Comparison of ENCODE assay signal across 10 mouse cellular contexts in genomic region chr14:58153470-58154416, GRCm38 (mm10).
DNase-seq lines count a peak whose midpoint lies in the region; ATAC-seq and TF ChIP-seq lines count a peak whose summit lies in the region.
"Had no signal": no experiment of that assay in that cellular context is flagged by ENCODE, and none has a peak within 500 bp of the region (broad histone marks: within the 10 kb centered on the region; RNA-seq: fewer than 3 reads in every experiment).

No protein-coding gene starts in this region.

- TF ChIP-seq EP300 in heart, adult 2 months (IDR thresholded peaks at IDR 0.05; ENCODE audit: insufficient read depth, low read depth, low read length) = no peak

- no peaks in the 10 kb centered on the region for H3K36me3 ChIP-seq in midbrain, embryonic 16.5 days (ENCODE audit: control insufficient read depth, insufficient read depth, low read length)
- no peaks in the 10 kb centered on the region for H3K36me3 ChIP-seq in midbrain, embryonic 14.5 days (ENCODE audit: control insufficient read depth, insufficient read depth, low read length)
- no peaks in the 10 kb centered on the region for H3K36me3 ChIP-seq in hindbrain, embryonic 14.5 days (replicated peaks; ENCODE audit: control insufficient read depth, insufficient read depth)
- no peaks in the 10 kb centered on the region for H3K36me3 ChIP-seq in limb, embryonic 13.5 days
- no peaks in the 10 kb centered on the region for H3K36me3 ChIP-seq in heart, adult 2 months (ENCODE audit: control insufficient read depth, insufficient read depth, low read length)
- no peaks in the 10 kb centered on the region for H3K36me3 ChIP-seq in forebrain, embryonic 10.5 days (replicated peaks)
- H3K36me3 ChIP-seq: heart, embryonic 13.5 days had no signal

- no peaks in the 10 kb centered on the region for H3K9me3 ChIP-seq in midbrain, embryonic 16.5 days (replicated peaks; ENCODE audit: control insufficient read depth, low read length, poor library complexity, severe bottlenecking)
- no peaks in the 10 kb centered on the region for H3K9me3 ChIP-seq in midbrain, embryonic 14.5 days (ENCODE audit: control insufficient read depth, low read length)
- no peaks in the 10 kb centered on the region for H3K9me3 ChIP-seq in hindbrain, embryonic 14.5 days (ENCODE audit: control insufficient read depth, low read length)
- no peaks in the 10 kb centered on the region for H3K9me3 ChIP-seq in limb, embryonic 13.5 days
- H3K9me3 ChIP-seq in forebrain, embryonic 10.5 days = no peaks in the 10 kb centered on the region
- H3K9me3 ChIP-seq: heart, embryonic 13.5 days had no signal

- no peaks in the 10 kb centered on the region for H3K79me2 ChIP-seq in heart, adult 2 months (replicated peaks; ENCODE audit: control insufficient read depth, insufficient read depth, low read length)

- H3K27ac ChIP-seq in midbrain, embryonic 16.5 days (ENCODE audit: low read length) = no peak overlapping the region
- no peak overlapping the region for H3K27ac ChIP-seq in midbrain, embryonic 14.5 days (replicated peaks; ENCODE audit: low read depth, low read length)
- no peak overlapping the region for H3K27ac ChIP-seq in hindbrain, embryonic 14.5 days
- H3K27ac ChIP-seq in limb, embryonic 13.5 days = no peak overlapping the region
- no peak overlapping the region for H3K27ac ChIP-seq in heart, adult 2 months
- no peak overlapping the region for H3K27ac ChIP-seq in forebrain, embryonic 10.5 days
- H3K27ac ChIP-seq: heart, embryonic 13.5 days; liver, embryonic 14.5 days had no signal

- H3K9ac ChIP-seq in midbrain, embryonic 16.5 days (ENCODE audit: low read depth, low read length) = no peak overlapping the region
- H3K9ac ChIP-seq in midbrain, embryonic 14.5 days (replicated peaks; ENCODE audit: low read length) = no peak overlapping the region
- H3K9ac ChIP-seq in hindbrain, embryonic 14.5 days = no peak overlapping the region
- H3K9ac ChIP-seq in limb, embryonic 13.5 days = no peak overlapping the region
- no peak overlapping the region for H3K9ac ChIP-seq in heart, adult 2 months (ENCODE audit: low read depth, low read length)
- H3K9ac ChIP-seq: heart, embryonic 13.5 days; liver, embryonic 14.5 days had no signal

- 64% methylated on average over 15 of the region's 15 CpGs for WGBS in midbrain, embryonic 16.5 days
- WGBS in midbrain, embryonic 14.5 days = 64% methylated on average over 15 of the region's 15 CpGs
- WGBS in hindbrain, embryonic 14.5 days = 55% methylated on average over 15 of the region's 15 CpGs
- WGBS in limb, embryonic 13.5 days = 27% methylated on average over 15 of the region's 15 CpGs
- WGBS in heart, adult 2 months = 67% methylated on average over 15 of the region's 15 CpGs
- 74% methylated on average over 15 of the region's 15 CpGs for WGBS in forebrain, embryonic 10.5 days

- TF ChIP-seq POLR2A in heart, adult 2 months (IDR thresholded peaks at IDR 0.05; ENCODE audit: insufficient read depth, low read depth, low read length) = no peak

- peak; percentile 46; the same call in 1 of the 2 replicates for ATAC-seq in midbrain, embryonic 16.5 days
- no peak for ATAC-seq in midbrain, embryonic 14.5 days (ENCODE audit: low FRiP score, low TSS enrichment)
- ATAC-seq in hindbrain, embryonic 14.5 days (ENCODE audit: low FRiP score) = 0 out of 2 replicates have a peak, but pooled peaks have one; percentile 51
- ATAC-seq in limb, embryonic 13.5 days (ENCODE audit: low FRiP score, low read depth) = peak; percentile 43; the same call in 1 of the 2 replicates
- no peak for ATAC-seq in megakaryocyte, adult 5-6 weeks (ENCODE audit: poor library complexity, severe bottlenecking)

- no peak overlapping the region for H3K4me3 ChIP-seq in midbrain, embryonic 16.5 days (ENCODE audit: low read depth, low read length)
- no peak overlapping the region for H3K4me3 ChIP-seq in midbrain, embryonic 14.5 days (replicated peaks; ENCODE audit: low read depth, low read length)
- no peak overlapping the region for H3K4me3 ChIP-seq in hindbrain, embryonic 14.5 days (replicated peaks; ENCODE audit: low read length)
- no peak overlapping the region for H3K4me3 ChIP-seq in limb, embryonic 13.5 days
- no peak overlapping the region for H3K4me3 ChIP-seq in heart, adult 2 months
- H3K4me3 ChIP-seq in forebrain, embryonic 10.5 days = no peak overlapping the region
- H3K4me3 ChIP-seq: heart, embryonic 13.5 days had no signal

- DNase-seq in midbrain, embryonic 14.5 days = no peak
- DNase-seq in hindbrain, embryonic 14.5 days (ENCODE audit: low spot score) = no peak
- DNase-seq in heart, adult 2 months = no peak
- DNase-seq in forebrain, embryonic 10.5 days (ENCODE audit: extremely low spot score, low spot score) = no peak
- DNase-seq: cerebellum, adult 18-20 months had no signal

- H3K27me3 ChIP-seq in midbrain, embryonic 16.5 days (ENCODE audit: control insufficient read depth, insufficient read depth, low read depth, low read length) = no peaks in the 10 kb centered on the region
- H3K27me3 ChIP-seq in midbrain, embryonic 14.5 days (ENCODE audit: control insufficient read depth, insufficient read depth, low read length) = no peaks in the 10 kb centered on the region
- no peaks in the 10 kb centered on the region for H3K27me3 ChIP-seq in hindbrain, embryonic 14.5 days (ENCODE audit: control insufficient read depth, insufficient read depth, low read length)
- H3K27me3 ChIP-seq in limb, embryonic 13.5 days = no peaks in the 10 kb centered on the region
- no peaks in the 10 kb centered on the region for H3K27me3 ChIP-seq in heart, adult 2 months (ENCODE audit: control insufficient read depth, insufficient read depth, low read length)
- H3K27me3 ChIP-seq in forebrain, embryonic 10.5 days (ENCODE audit: poor library complexity, severe bottlenecking) = peaks cover 15% of the 10 kb centered on the region
- H3K27me3 ChIP-seq: heart, embryonic 13.5 days had no signal

- H3K4me2 ChIP-seq in midbrain, embryonic 16.5 days (ENCODE audit: low read length) = no peak overlapping the region
- H3K4me2 ChIP-seq in midbrain, embryonic 14.5 days (ENCODE audit: low read length) = no peak overlapping the region
- H3K4me2 ChIP-seq in hindbrain, embryonic 14.5 days (replicated peaks) = no peak overlapping the region
- peak overlapping the region; percentile 36; the same call in 1 of the 2 replicates for H3K4me2 ChIP-seq in limb, embryonic 13.5 days (replicated peaks)
- H3K4me2 ChIP-seq: heart, embryonic 13.5 days had no signal

- H3K4me1 ChIP-seq in midbrain, embryonic 16.5 days (ENCODE audit: control insufficient read depth, insufficient read depth, low read length) = no peaks in the 10 kb centered on the region
- H3K4me1 ChIP-seq in midbrain, embryonic 14.5 days (ENCODE audit: control insufficient read depth, insufficient read depth, low read length) = no peaks in the 10 kb centered on the region
- H3K4me1 ChIP-seq in hindbrain, embryonic 14.5 days (replicated peaks; ENCODE audit: control insufficient read depth, insufficient read depth, low read length) = peaks cover 8% of the 10 kb centered on the region; the same call in 1 of the 2 replicates
- peaks cover 33% of the 10 kb centered on the region for H3K4me1 ChIP-seq in limb, embryonic 13.5 days
- H3K4me1 ChIP-seq in heart, adult 2 months (ENCODE audit: control insufficient read depth, insufficient read depth, low read length) = no peaks in the 10 kb centered on the region
- peaks cover 21% of the 10 kb centered on the region for H3K4me1 ChIP-seq in forebrain, embryonic 10.5 days

- intact Hi-C loops in heart, adult 2 months (cut with DNase I) = no loop called here

- no peak for TF ChIP-seq CTCF in heart, adult 2 months (IDR thresholded peaks at IDR 0.05)

Comparison
In these comparisons a context has a peak if more than half of its experiments do, and no peak if none do; other contexts are left out.
1. ATAC-seq: peak in midbrain, embryonic 16.5 days (single experiment), hindbrain, embryonic 14.5 days (single experiment) and limb, embryonic 13.5 days (single experiment); none in midbrain, embryonic 14.5 days (single experiment) and megakaryocyte, adult 5-6 weeks (single experiment).